Comparison of ENCODE assay signal across 10 mouse cellular contexts in genomic region chr8:78061827-78062719, GRCm38 (mm10).
DNase-seq lines count a peak whose midpoint lies in the region; ATAC-seq and TF ChIP-seq lines count a peak whose summit lies in the region.
"Had no signal": no experiment of that assay in that cellular context is flagged by ENCODE, and none has a peak within 500 bp of the region (broad histone marks: within the 10 kb centered on the region; RNA-seq: fewer than 3 reads in every experiment).

No protein-coding gene starts in this region.

- ATAC-seq in embryonic facial prominence, embryonic 14.5 days (ENCODE audit: low read depth) = peak; percentile 47
- ATAC-seq in midbrain, postnatal 0 days (ENCODE audit: low FRiP score) = no peak; the same call in 1 of the 2 replicates

- no peaks in the 10 kb centered on the region for H3K9me3 ChIP-seq in embryonic facial prominence, embryonic 14.5 days (ENCODE audit: control insufficient read depth, low read length)
- no peaks in the 10 kb centered on the region for H3K9me3 ChIP-seq in midbrain, postnatal 0 days (ENCODE audit: low read length)
- H3K9me3 ChIP-seq: megakaryocyte, embryonic 14.5 days had no signal

- intact Hi-C loops in left cerebral cortex, adult 2 months (cut with DNase I) = loop anchor here (2.0 to 10.0 kb wide), 7 partner anchors 67 to 1523 kb away; no protein-coding TSS in a partner anchor
- intact Hi-C loops in left cerebral cortex, postnatal 36 days (cut with DNase I) = loop anchor here (2.0 to 10.0 kb wide), 4 partner anchors 170 to 680 kb away; partner anchors contain the start of gene Pou4f2

- peaks cover 10% of the 10 kb centered on the region; the same call in 1 of the 2 replicates for H3K4me1 ChIP-seq in embryonic facial prominence, embryonic 14.5 days (ENCODE audit: control insufficient read depth, insufficient read depth, low read length)
- no peaks in the 10 kb centered on the region for H3K4me1 ChIP-seq in midbrain, postnatal 0 days (ENCODE audit: insufficient read depth, low read length)

- H3K27ac ChIP-seq in left cerebral cortex, adult 2 months = no peak overlapping the region
- H3K27ac ChIP-seq in embryonic facial prominence, embryonic 14.5 days (replicated peaks; ENCODE audit: low read depth, low read length) = peak overlapping the region; percentile 54; the same call in 1 of the 2 replicates
- H3K27ac ChIP-seq in midbrain, postnatal 0 days (ENCODE audit: low read depth, low read length) = no peak overlapping the region

- peak; percentile 77 for TF ChIP-seq CTCF in left cerebral cortex, adult 2 months (IDR thresholded peaks at IDR 0.05)
- peak; percentile 85 for TF ChIP-seq CTCF in midbrain, postnatal 0 days (IDR thresholded peaks at IDR 0.05)

- WGBS in embryonic facial prominence, embryonic 14.5 days = 29% methylated on average over 9 of the region's 9 CpGs
- 53% methylated on average over 9 of the region's 9 CpGs for WGBS in midbrain, postnatal 0 days

- peaks cover under 1% of the 10 kb centered on the region; the same call in 1 of the 2 replicates for H3K27me3 ChIP-seq in embryonic facial prominence, embryonic 14.5 days (replicated peaks; ENCODE audit: control insufficient read depth, insufficient read depth, low read length)
- H3K27me3 ChIP-seq in midbrain, postnatal 0 days (ENCODE audit: insufficient read depth, low read length) = no peaks in the 10 kb centered on the region

- peak overlapping the region; percentile 39 for H3K4me2 ChIP-seq in embryonic facial prominence, embryonic 14.5 days (ENCODE audit: low read depth, low read length)
- H3K4me2 ChIP-seq in midbrain, postnatal 0 days (ENCODE audit: low read depth, low read length, poor library complexity, severe bottlenecking) = no peak overlapping the region

- no peak overlapping the region for H3K4me3 ChIP-seq in left cerebral cortex, adult 2 months
- no peak overlapping the region for H3K4me3 ChIP-seq in embryonic facial prominence, embryonic 14.5 days (ENCODE audit: low read depth, low read length)
- H3K4me3 ChIP-seq in midbrain, postnatal 0 days (ENCODE audit: low read depth, low read length) = no peak overlapping the region
- H3K4me3 ChIP-seq: erythroblast, embryonic 14.5 days; megakaryocyte, embryonic 14.5 days had no signal

- no peak for DNase-seq in left cerebral cortex, adult 2 months (ENCODE audit: extremely low spot score in 1 of 2, low spot score in 2 of 2)
- no peak for DNase-seq in left cerebral cortex, adult 18-20 months (ENCODE audit: low spot score in 2 of 2)
- DNase-seq in R1 (ENCODE audit: low read depth, low spot score) = peak; percentile 67
- peak; percentile 76 for DNase-seq in embryonic facial prominence, embryonic 14.5 days (ENCODE audit: low spot score)
- DNase-seq in midbrain, postnatal 0 days (ENCODE audit: low spot score) = peak; percentile 79
- no peak for DNase-seq in adrenal gland, adult 8-10 months
- DNase-seq in frontal cortex, postnatal 36 days (ENCODE audit: low spot score in 2 of 2) = no peak
- DNase-seq in left cerebral cortex, postnatal 36 days (ENCODE audit: low spot score in 2 of 2) = no peak

- H3K9ac ChIP-seq in embryonic facial prominence, embryonic 14.5 days (ENCODE audit: low read depth, low read length) = no peak overlapping the region
- no peak overlapping the region for H3K9ac ChIP-seq in midbrain, postnatal 0 days (replicated peaks; ENCODE audit: low read length, poor library complexity, severe bottlenecking)

- H3K36me3 ChIP-seq in embryonic facial prominence, embryonic 14.5 days (ENCODE audit: control insufficient read depth, insufficient read depth, low read length) = no peaks in the 10 kb centered on the region
- no peaks in the 10 kb centered on the region for H3K36me3 ChIP-seq in midbrain, postnatal 0 days (ENCODE audit: insufficient read depth, low read length)

Comparison
In these comparisons a context has a peak if more than half of its experiments do, and no peak if none do; other contexts are left out.
1. DNase-seq: peak in R1 (single experiment), embryonic facial prominence, embryonic 14.5 days (single experiment) and midbrain, postnatal 0 days (single experiment); none in left cerebral cortex, adult 2 months (0 of 2), left cerebral cortex, adult 18-20 months (0 of 2), adrenal gland, adult 8-10 months (single experiment), frontal cortex, postnatal 36 days (0 of 2) and left cerebral cortex, postnatal 36 days (0 of 2).